Mouse (Mus musculus) inflammation-experienced regulatory T-cells (primary cell): ENCODE data around the gene Rad1. TPM values are rescaled to one million over a fixed set of nuclear protein-coding genes. Genes with fewer than 3 reads are reported as not detected.

Experiments
- polyA plus RNA-seq, 2 experiments: library from polyadenylated mRNA; unstranded; fragments of 100-300 nt; shearing (Covaris generic); gene quantifications; one replicate each; pipeline ENCODE4 v1.2.1; 2017

Rad1 gene
- polyA plus RNA-seq = 10 to 100 TPM; 42.5 to 46.7 TPM

DNA sequence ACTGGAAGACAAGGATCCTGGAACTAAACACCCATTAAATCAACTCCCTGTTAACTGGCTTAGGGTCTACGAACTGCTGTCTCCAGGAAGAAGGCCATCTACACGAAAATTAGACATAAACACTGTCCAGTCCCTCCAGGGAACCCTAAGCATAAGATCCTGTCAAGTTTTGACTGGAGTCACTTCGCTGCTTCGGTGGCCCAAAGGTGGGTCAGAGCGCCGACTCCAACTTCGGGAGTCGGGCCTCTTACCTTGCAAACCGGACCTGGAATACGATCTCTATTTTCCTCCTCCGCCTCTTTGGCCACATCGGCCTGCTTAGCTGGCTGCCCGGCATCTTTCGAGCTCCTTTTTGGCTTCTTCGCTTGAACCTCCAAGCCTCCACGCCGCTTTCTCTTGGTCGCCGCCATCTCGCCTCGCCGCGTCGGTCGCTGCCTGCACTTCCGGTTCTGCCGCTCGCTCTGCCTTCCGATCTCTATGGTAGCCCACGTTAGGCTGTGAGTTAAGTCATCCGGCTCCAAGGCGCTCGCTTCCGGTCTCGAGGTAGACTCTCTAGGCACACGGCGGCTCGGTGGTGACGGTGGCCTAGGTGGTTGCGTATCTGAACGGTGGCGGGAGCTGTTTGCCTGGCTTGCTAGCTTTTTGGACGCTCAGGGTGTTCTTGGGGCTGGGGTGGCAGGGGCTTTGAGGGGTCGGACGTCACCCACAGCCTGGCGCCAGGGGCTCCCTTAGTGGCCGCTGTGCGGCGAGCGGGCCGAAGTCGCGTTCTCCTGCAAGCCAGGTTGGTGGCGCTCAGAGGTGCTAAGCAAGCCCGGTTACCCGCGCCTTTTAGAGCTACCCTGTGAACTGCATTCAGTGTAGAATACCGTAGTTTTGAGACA, at the start of gene Rad1, which contains the start of gene Brix1:
Gene Rad1 (plus strand): TSS at position 535 of the 881 bp plus-strand sequence.
Gene Brix1 (minus strand): TSS at position 464 of the 881 bp plus-strand sequence.

DNA sequence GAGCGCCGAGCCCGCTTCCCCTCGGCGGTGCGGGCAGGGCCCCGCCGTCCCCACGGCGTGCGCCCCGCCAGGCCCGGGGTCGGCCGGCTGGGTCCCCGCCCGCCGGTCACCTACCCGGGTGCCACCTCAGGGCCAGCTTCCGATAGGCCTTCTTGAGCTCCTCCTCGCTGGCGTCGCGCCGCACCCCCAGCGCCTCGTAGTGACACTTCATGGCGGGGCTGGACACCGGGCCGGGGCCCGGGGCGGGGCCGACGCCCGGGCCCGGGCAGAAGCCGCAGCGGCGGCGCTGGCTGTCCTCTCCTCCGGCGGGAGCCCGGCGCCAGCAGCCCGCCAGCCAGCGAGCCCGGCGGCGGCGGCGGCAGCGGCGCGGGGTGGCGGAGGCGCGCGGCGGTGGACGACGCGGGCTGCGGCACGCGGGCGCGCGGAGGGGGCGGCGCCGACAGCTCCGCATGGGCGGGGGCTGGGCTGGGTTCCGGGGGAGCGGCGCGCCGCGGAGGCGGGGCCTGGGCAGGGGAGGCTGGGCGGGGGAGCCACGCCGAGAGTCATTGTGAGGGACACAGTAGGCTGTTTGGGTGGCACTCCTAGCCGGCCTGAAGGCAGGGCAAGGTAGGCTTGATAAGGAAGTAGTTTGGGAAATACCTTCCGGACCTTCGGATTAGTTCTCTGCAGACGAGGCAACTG, 15.5 kb upstream of the Rad1 start, which contains the start of gene Dnajc21:
Gene Dnajc21 (minus strand): TSS at position 366 of the 681 bp plus-strand sequence.

Other genes starting within 250 kb of the Rad1 start
- not detected for gene Gm21973, start 160.6 kb upstream of the Rad1 start, polyA plus RNA-seq
- gene Agxt2, start 127.5 kb upstream of the Rad1 start, polyA plus RNA-seq = under 1 TPM; 0.16 to 0.66 TPM
- 10 to 100 TPM; 25.5 to 48.7 TPM for gene Dnajc21, start 15.5 kb upstream of the Rad1 start, polyA plus RNA-seq
- gene Brix1, start 71 bp upstream of the Rad1 start, polyA plus RNA-seq = 100 to 1,000 TPM; 101 to 103 TPM
- under 1 TPM in 1 of 2 experiments, not detected in 1; 0.26 TPM for gene Ttc23l, start 72.7 kb downstream of the Rad1 start, polyA plus RNA-seq
- 1 to 10 TPM; 3.9 to 5.7 TPM for gene Rai14, start 228.6 kb downstream of the Rad1 start, polyA plus RNA-seq